Mouse (Mus musculus) urinary bladder, postnatal 4 days (tissue): ENCODE data around the gene Tspan6.

Experiments
- DNase-seq, 2 experiments: peaks; one replicate each; pipeline ENCODE4 v3.0.0; 2021 to 2022; ENCODE audit warnings: low spot score in 2 of 2

Tspan6 gene

DNA sequence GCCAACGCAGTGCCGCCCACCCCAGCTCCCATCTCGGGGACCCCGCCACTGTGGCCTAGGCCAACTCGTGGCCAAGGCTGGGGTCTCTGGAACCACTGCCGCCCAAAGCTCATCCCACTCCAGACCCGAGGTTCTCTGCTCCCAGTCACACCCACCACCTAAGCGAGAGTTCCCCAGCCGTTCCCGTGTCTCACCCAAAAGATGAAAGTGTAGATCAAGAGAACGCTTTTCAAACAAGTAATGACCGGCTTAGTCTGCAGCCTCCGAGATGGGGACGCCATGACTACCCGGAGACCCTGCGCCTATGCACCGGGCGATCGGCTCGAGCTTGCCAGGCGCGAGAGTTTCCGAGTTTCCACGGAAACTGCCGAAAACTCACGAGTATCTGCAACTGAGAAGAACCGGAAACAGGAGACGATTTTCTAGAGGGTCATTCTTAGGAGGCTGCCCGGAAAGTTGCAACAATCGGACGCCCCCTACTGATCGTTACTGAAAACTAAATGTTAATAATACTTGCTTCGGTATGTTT lies at the start of gene Tspan6:
Tspan6 (minus strand) TSS at position 416 of the 529 bp plus-strand sequence.
- peak; percentile 69 to 79 for DNase-seq

DNA sequence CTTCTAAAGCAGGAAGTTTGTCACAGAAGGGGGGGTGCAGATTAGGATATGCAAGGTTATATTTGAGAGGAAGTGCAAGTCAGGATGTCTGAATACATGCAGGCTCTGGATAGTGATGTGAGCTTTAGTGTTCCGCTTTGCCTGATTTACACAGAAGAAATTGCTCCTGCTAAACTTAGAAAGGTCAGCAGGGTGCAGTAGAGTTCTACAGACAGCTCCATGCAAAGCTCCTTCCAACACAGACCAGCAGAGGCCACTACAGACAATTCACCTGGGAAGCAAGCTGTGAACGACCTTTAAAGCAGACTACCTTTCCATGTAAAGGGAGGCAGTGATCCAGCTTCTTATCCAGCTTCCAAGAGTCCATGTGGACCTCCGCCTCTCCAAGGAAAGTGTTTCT lies 49.2 kb upstream of the Tspan6 start:
- no peak for DNase-seq

DNA sequence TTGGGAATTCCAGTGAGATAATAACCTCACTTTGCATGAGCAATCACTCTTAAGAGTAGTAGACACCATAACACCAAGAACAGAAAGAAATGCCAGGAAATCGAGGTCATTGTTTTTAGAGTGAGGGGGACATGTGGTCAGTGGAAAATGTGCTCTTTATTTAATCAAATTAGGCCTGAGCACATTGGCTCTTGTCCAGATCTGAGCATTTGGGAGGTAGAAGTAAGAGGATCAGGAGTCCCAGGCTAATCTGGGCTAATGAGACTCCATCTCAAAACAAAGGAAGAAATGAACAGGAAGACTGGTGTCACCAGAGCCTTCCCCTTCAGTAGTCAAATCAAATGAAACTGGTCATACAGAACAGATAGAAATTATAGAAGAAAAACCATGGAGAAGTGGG lies 41.3 kb upstream of the Tspan6 start:
- DNase-seq = no peak

DNA sequence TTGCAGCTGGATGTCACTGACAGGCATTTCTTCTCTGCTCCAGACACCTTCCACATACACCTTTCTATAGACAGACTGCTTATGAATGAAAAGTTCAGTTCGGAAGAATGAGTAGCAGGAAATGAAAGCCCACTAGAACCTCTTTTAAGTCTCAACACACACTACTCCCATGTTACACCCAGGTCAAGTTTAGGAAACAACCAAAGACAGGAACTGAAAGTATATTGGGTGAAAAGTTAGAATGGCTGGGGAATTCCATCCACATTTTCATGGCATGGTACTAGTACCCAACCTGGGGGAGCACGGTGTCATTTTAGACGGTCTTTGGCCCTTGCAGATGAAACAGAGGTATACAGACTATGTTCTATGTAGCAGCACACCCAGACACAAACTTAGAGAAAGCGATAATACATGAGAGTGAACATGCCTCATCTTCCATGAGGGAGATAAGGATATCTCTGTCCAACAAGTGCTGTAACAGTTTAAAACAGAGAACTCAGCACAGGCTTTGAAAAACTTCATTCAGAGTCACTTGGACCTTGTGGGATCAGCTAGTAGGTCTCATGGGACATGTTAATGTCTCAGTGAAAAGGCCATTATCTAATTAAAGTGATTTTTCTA lies 38.5 kb upstream of the Tspan6 start:
- DNase-seq = no peak

DNA sequence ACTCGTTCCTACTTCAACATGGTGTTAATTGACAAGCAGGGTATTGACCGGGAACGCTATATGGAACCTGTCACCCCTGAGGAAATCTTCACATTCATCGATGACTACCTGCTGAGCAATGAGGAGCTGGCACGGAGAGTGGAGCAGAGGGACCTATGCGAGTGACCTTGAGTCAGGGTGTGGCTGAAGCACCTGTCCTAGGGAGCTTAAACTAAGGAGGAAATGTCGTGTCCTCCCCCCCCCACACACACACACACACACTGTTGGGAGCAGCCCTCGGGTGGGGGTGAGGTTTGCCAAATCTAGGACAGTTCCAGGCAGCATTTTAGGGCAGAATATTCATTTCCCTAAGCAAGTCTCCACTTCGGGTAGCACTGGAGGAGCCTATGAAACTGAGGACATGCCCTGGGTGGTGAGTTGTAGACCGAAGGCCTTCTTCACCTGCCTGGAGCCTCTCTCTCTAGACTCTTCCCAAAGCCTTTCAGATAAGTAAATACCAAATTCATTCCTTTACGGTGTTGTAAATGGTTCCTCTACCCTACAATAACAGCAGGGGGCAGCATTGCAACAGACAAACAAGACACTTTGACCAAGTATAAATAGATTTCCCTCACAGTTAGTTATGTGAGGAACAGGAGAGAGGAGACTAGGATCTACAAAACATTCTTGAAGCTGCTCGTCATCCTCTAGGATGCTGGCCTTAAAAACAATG lies 33.2 kb upstream of the Tspan6 start:
- DNase-seq = no peak

- DNase-seq = no peak
Observed at GRCm38 (mm10) chrX:133926760-133927159, 28.5 kb upstream of the Tspan6 start.

- no peak for DNase-seq
Observed at GRCm38 (mm10) chrX:133921187-133921586, 23.0 kb upstream of the Tspan6 start.

DNA sequence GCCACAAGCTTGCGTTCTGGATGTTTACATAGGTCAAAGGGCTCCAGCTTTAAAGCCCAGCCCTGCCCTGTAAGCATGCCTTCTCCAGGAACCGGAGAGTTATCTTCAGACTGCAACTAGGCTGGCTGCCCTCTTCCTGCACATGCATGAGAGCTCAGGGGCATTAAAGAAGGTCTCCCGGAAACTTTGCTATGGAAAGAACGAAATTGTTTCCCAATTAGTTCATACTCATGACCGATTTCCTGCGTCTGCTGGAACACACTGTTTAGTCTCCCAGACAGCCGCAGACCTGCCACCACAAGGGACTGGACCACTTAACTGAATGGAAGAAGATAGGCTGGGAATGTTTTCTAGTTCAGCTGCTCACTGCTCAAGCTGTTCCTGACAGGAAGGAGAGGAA lies 16.0 kb upstream of the Tspan6 start:
- DNase-seq = no peak

DNA sequence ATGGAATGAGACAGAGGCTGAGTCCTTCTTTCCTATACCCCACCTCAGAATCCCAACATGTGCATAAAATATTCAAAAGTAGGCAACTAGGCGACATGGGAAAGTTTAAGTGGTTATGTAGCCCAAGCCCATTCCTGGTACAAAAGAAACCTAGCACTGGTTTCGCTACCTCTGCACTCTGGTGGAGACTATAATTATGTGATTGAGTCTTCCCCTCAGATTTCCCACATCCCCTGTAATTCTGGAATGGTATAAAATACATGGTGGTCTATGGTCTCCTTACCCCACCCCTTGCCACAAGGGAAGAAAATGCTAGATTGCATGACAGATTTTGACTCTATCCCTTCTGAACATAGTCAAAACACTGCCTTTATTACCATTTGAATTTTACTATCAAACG lies 14.8 kb upstream of the Tspan6 start:
- no peak for DNase-seq

DNA sequence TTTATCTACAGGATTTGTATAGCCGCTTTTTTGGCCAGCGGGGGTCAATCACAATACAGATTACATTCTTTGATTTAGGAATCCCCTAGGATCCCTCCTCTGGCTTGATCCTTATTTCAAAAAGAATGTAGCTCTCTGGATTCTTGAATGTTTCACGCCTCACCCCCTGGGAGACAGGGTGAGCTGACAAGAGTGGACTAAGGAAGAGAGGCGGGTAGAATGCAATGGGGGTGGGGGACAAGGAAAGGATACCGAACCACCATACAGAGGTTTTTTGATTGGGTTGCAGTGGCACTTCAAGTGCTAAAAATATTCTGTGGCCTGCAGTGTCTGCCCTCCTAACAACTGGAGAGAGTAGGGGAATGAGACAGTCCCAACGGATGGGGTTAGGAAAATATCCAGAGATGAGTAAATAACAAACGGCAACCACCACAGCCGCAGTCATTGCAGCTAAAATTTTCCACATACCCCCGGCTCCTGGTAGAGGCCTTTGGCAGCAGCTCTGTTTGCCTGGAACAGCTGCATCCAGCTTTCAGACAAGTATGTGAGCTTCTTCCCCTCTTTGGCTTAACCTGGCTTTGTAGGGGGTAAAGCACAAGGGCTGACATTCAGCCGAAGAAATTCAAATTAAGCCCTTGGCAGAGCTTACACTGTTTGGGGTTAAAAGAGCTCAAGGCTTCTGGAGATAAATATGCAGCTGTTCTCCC lies 13.3 kb upstream of the Tspan6 start:
- DNase-seq = no peak

DNA sequence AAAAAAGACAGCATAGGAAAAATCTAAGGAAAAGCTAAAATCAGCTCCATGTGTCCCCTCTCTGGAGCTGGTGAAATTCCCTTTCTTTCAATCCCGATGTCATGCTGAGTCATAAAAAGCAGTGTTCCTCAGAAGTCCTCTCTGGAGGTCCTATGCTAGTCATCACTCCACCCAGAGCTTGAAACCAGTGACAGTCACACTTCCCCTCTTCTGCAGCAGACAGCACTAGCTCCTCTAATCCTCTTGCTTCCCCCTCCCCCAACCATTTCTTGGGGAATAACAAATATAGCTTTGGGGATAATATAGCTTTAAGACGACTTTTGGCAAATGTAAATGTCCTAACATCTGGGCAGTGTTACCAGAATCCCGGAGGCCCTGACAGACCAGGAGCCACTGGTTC lies 10.0 kb upstream of the Tspan6 start, which contains the start of gene Srpx2:
Srpx2 (plus strand) TSS at position 166 of the 400 bp plus-strand sequence.
- no peak for DNase-seq

- DNase-seq = no peak
Observed at GRCm38 (mm10) chrX:133888111-133888510, 10.1 kb downstream of the Tspan6 start.

- no peak for DNase-seq
Observed at GRCm38 (mm10) chrX:133887308-133887707, 10.9 kb downstream of the Tspan6 start.

DNA sequence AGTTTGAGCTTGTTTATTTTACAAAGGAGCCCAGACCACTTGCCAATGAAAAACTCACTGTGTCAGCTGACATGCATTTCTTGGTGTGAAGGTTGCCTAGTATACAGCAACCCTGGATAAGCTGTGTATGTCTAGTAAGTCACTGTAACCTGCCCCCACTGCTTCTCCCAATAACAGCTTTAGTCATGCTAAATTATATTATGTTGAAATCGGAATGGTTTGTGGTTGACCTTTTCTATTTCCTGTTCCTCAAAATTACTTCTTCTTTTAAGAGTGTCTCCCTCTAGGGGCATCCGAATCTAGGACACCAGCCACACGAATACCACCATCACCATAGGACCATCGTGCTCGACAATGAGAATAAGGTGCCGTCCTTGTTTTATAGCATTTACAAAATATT lies 28.5 kb downstream of the Tspan6 start:
- DNase-seq = no peak

GRCm38 (mm10) chrX:133853637-133854036 lies 44.6 kb downstream of the Tspan6 start:
- DNase-seq = no peak

GRCm38 (mm10) chrX:133850680-133851079 lies 47.5 kb downstream of the Tspan6 start, which contains the start of gene Tnmd:
Tnmd (plus strand) TSS chrX:133850980.
- DNase-seq = no peak
